Mouse (Mus musculus): Measurements from ENCODE around the gene March8. TPM values are rescaled to one million over a fixed set of nuclear protein-coding genes. Genes with fewer than 3 reads are reported as not detected.

Gene March8
- polyA plus RNA-seq, 1 experiment from 2014 or later: 22.2 TPM

DNA sequence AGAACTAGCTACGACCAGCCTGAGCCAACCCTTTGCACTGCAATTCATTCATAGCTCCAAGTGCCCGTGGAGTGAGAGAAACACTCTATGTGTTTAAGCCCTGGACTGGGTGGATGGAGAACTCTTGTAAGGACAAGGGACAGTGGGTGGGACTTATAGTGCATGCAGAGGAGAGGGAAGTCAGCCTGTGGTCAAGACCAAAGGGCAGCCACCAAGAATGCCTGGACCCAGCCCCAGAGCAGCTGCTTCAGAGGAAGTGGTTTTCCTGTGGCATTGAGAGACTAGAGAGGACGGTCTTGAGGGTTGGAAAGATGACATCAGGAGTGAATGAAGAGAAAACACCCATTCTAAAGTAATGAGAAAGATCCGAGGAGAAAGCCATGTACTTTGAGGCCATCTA, 118.0 kb downstream of the March8 start:
- 78% methylated on average over 4 of the region's 4 CpGs for WGBS
- H3K9me3 ChIP-seq (replicated peaks; ENCODE audit: control insufficient read depth, low read length): no peaks in the 10 kb centered on the region
- peaks cover 7% of the 10 kb centered on the region for H3K27me3 ChIP-seq (ENCODE audit: control insufficient read depth, insufficient read depth, low read length)
- no peak overlapping the region for H3K4me2 ChIP-seq (ENCODE audit: low read depth, low read length)
- no peak overlapping the region for H3K4me3 ChIP-seq (ENCODE audit: low read depth, low read length)
- H3K36me3 ChIP-seq (replicated peaks; ENCODE audit: control insufficient read depth, insufficient read depth, low read depth, low read length): no peaks in the 10 kb centered on the region
- H3K4me1 ChIP-seq (ENCODE audit: control insufficient read depth, insufficient read depth, low read length): no peaks in the 10 kb centered on the region
- ATAC-seq (replicated peaks; ENCODE audit: insufficient number of reproducible peaks, low FRiP score, low TSS enrichment, low read depth) (no peak), DNase-seq (ENCODE audit: low spot score) (no peak)
- no peak overlapping the region for H3K9ac ChIP-seq (replicated peaks; ENCODE audit: low read length)
- no peak overlapping the region for H3K27ac ChIP-seq (replicated peaks; ENCODE audit: low read depth, low read length)

GRCm38 (mm10) chr6:116456482-116456881, 118.7 kb downstream of the March8 start:
- H3K36me3 ChIP-seq (replicated peaks; ENCODE audit: control insufficient read depth, insufficient read depth, low read depth, low read length): no peaks in the 10 kb centered on the region
- DNase-seq (ENCODE audit: low spot score) (no peak), ATAC-seq (replicated peaks; ENCODE audit: insufficient number of reproducible peaks, low FRiP score, low TSS enrichment, low read depth) (no peak)
- no peak overlapping the region for H3K4me2 ChIP-seq (ENCODE audit: low read depth, low read length)
- 78% methylated on average over 1 of the region's 1 CpGs for WGBS
- H3K27ac ChIP-seq (replicated peaks; ENCODE audit: low read depth, low read length): no peak overlapping the region
- H3K9me3 ChIP-seq (replicated peaks; ENCODE audit: control insufficient read depth, low read length): no peaks in the 10 kb centered on the region
- H3K4me1 ChIP-seq (ENCODE audit: control insufficient read depth, insufficient read depth, low read length): no peaks in the 10 kb centered on the region
- no peak overlapping the region for H3K9ac ChIP-seq (replicated peaks; ENCODE audit: low read length)
- H3K4me3 ChIP-seq (ENCODE audit: low read depth, low read length): no peak overlapping the region
- peaks cover 12% of the 10 kb centered on the region for H3K27me3 ChIP-seq (ENCODE audit: control insufficient read depth, insufficient read depth, low read length)

GRCm38 (mm10) chr6:116458728-116459127, 120.9 kb downstream of the March8 start:
- H3K27ac ChIP-seq (replicated peaks; ENCODE audit: low read depth, low read length): no peak overlapping the region
- no peak overlapping the region for H3K4me3 ChIP-seq (ENCODE audit: low read depth, low read length)
- WGBS: 76% methylated on average over 4 of the region's 4 CpGs
- peaks cover 15% of the 10 kb centered on the region for H3K27me3 ChIP-seq (ENCODE audit: control insufficient read depth, insufficient read depth, low read length)
- ATAC-seq (replicated peaks; ENCODE audit: insufficient number of reproducible peaks, low FRiP score, low TSS enrichment, low read depth): no peak
- no peak for DNase-seq (ENCODE audit: low spot score)
- H3K4me2 ChIP-seq (ENCODE audit: low read depth, low read length): no peak overlapping the region
- no peak overlapping the region for H3K9ac ChIP-seq (replicated peaks; ENCODE audit: low read length)
- H3K4me1 ChIP-seq (ENCODE audit: control insufficient read depth, insufficient read depth, low read length): no peaks in the 10 kb centered on the region
- no peaks in the 10 kb centered on the region for H3K36me3 ChIP-seq (replicated peaks; ENCODE audit: control insufficient read depth, insufficient read depth, low read depth, low read length)
- H3K9me3 ChIP-seq (replicated peaks; ENCODE audit: control insufficient read depth, low read length): no peaks in the 10 kb centered on the region

Other genes with a start within 250 kb of the March8 start
- gene Tmcc1, start 144.5 kb upstream of the March8 start, polyA plus RNA-seq (2014; fragmentation: Nextera tagmentation; extraction: Ambion mirVana): 13.4 and 14.1 TPM in 2 replicates
- gene Washc2, start 130.0 kb upstream of the March8 start, polyA plus RNA-seq (2014; fragmentation: Nextera tagmentation; extraction: Ambion mirVana): 47.7 and 50.5 TPM in 2 replicates
- 9.3 and 10.8 TPM in 2 replicates for gene Zfand4, start 73.8 kb upstream of the March8 start, polyA plus RNA-seq (2014; fragmentation: Nextera tagmentation; extraction: Ambion mirVana)
- gene Alox5, start 123.2 kb downstream of the March8 start, polyA plus RNA-seq (2014; fragmentation: Nextera tagmentation; extraction: Ambion mirVana): 0.72 and 0.74 TPM in 2 replicates
- gene Olfr211, start 151.1 kb downstream of the March8 start, polyA plus RNA-seq (2014; fragmentation: Nextera tagmentation; extraction: Ambion mirVana): not detected in 2 replicates
- gene Olfr212, start 168.5 kb downstream of the March8 start, polyA plus RNA-seq (2014; fragmentation: Nextera tagmentation; extraction: Ambion mirVana): 0.07 TPM in 1 of 2 replicates, not detected in the other
- gene Olfr213, start 200.4 kb downstream of the March8 start, polyA plus RNA-seq (2014; fragmentation: Nextera tagmentation; extraction: Ambion mirVana): not detected in 2 replicates
- 0.42 and 0.64 TPM in 2 replicates for gene Gm5580, start 213.1 kb downstream of the March8 start, polyA plus RNA-seq (2014; fragmentation: Nextera tagmentation; extraction: Ambion mirVana)
- not detected in 2 replicates for gene Olfr214, start 216.2 kb downstream of the March8 start, polyA plus RNA-seq (2014; fragmentation: Nextera tagmentation; extraction: Ambion mirVana)
- not detected in 2 replicates for gene Olfr215, start 246.2 kb downstream of the March8 start, polyA plus RNA-seq (2014; fragmentation: Nextera tagmentation; extraction: Ambion mirVana)

Measured in embryonic facial prominence, embryonic 11.5 days (tissue).